Mouse (Mus musculus) cortical plate, adult 2 months (tissue): Measurements from ENCODE around the gene Tas1r1. TPM values are rescaled to one million over a fixed set of nuclear protein-coding genes. Genes with fewer than 3 reads are reported as not detected.

Experiments
- H3K27ac ChIP-seq: fragments of 200-500 bp; 2 replicates; pipeline ENCODE4 v1.5.1; 2012; ENCODE audit warnings: low read length, control low read depth, inconsistent platforms; ENCODE audit not compliant: insufficient read depth
- H3K4me1 ChIP-seq: fragments of 200-500 bp; 2 replicates; pipeline ENCODE4 v1.6.1; 2011; ENCODE audit warnings: low read length; ENCODE audit not compliant: control insufficient read depth, insufficient read depth
- H3K4me3 ChIP-seq: fragments of 200-500 bp; 2 replicates; pipeline ENCODE4 v1.5.1; 2011; ENCODE audit warnings: mild to moderate bottlenecking, low read length, control low read depth; ENCODE audit not compliant: insufficient read depth
- CTCF ChIP-seq: fragments of 200-500 bp; IDR thresholded peaks from 2 replicates; pipeline ENCODE4 v1.5.1; 2011; ENCODE audit warnings: mild to moderate bottlenecking, control low read depth, low read length; ENCODE audit not compliant: insufficient read depth; ENCODE audit errors: extremely low read depth
- POLR2A ChIP-seq: fragments of 200-500 bp; IDR thresholded peaks from 2 replicates; pipeline ENCODE4 v1.6.1; 2011; ENCODE audit warnings: mild to moderate bottlenecking, low read length, control low read depth; ENCODE audit not compliant: insufficient read depth; ENCODE audit errors: extremely low read depth
- polyA plus RNA-seq: library from polyadenylated mRNA; depleted of rRNA; stranded (reverse); fragments of >200 nt; gene quantifications from 2 replicates; pipeline ENCODE4 v1.2.3, GENCODE M21; 2012; rRNA removed

The Tas1r1 gene
- polyA plus RNA-seq, 1 experiment = 0.23 TPM

- Histone ChIP-seq H3K4me3 (no peak overlapping the region), H3K4me1 (peaks cover 2% of the 10 kb centered on the region; the same call in 1 of the 2 replicates), H3K27ac (no peak overlapping the region)
- TF ChIP-seq CTCF (no peak), POLR2A (no peak)
Observed at GRCm38 (mm10) chr4:151983043-151983442, 55.3 kb downstream of the Tas1r1 start.

GRCm38 (mm10) chr4:151981363-151981762, 57.0 kb downstream of the Tas1r1 start:
- TF ChIP-seq CTCF (peak; percentile 97), POLR2A (peak; percentile 25; the same call in 1 of the 2 replicates)
- Histone ChIP-seq H3K4me1 (no peaks in the 10 kb centered on the region), H3K27ac (no peak overlapping the region), H3K4me3 (no peak overlapping the region)

GRCm38 (mm10) chr4:151980699-151981098, 57.7 kb downstream of the Tas1r1 start:
- H3K4me1 ChIP-seq = no peaks in the 10 kb centered on the region
- H3K4me3 ChIP-seq = no peak overlapping the region
- no peak overlapping the region for H3K27ac ChIP-seq
- TF ChIP-seq CTCF (0 out of 2 replicates have a peak, but pooled peaks have one; percentile 24), POLR2A (no peak)

Other genes with a start within 250 kb of the Tas1r1 start
- 111 and 112 TPM in 2 replicates for gene Camta1, start 176.7 kb downstream of the Tas1r1 start, polyA plus RNA-seq
- gene Dnajc11, start 104.9 kb downstream of the Tas1r1 start, polyA plus RNA-seq = 58.5 and 64.9 TPM in 2 replicates
- 29.7 and 31.5 TPM in 2 replicates for gene Thap3, start 49.6 kb downstream of the Tas1r1 start, polyA plus RNA-seq
- gene Phf13, start 42.3 kb downstream of the Tas1r1 start, polyA plus RNA-seq = 9.3 and 9.6 TPM in 2 replicates
- gene Klhl21, start 29.8 kb downstream of the Tas1r1 start, polyA plus RNA-seq = 11.8 and 12.6 TPM in 2 replicates
- gene Zbtb48, start 10.9 kb downstream of the Tas1r1 start, polyA plus RNA-seq = 13.7 and 19.1 TPM in 2 replicates
- gene Nol9, start 753 bp upstream of the Tas1r1 start, polyA plus RNA-seq = 16.7 and 17.1 TPM in 2 replicates
- gene Plekhg5, start 33.9 kb upstream of the Tas1r1 start, polyA plus RNA-seq = 59.9 and 72.3 TPM in 2 replicates
- gene Tnfrsf25, start 77.4 kb upstream of the Tas1r1 start, polyA plus RNA-seq = 12.7 and 14.7 TPM in 2 replicates
- gene Espn, start 113.8 kb upstream of the Tas1r1 start, polyA plus RNA-seq = 1.8 and 2.6 TPM in 2 replicates
- gene Hes2, start 120.3 kb upstream of the Tas1r1 start, polyA plus RNA-seq = not detected in 2 replicates
- gene Acot7, start 139.6 kb upstream of the Tas1r1 start, polyA plus RNA-seq = 333 and 334 TPM in 2 replicates
- 24.0 and 25.9 TPM in 2 replicates for gene Gpr153, start 235.7 kb upstream of the Tas1r1 start, polyA plus RNA-seq